Comparison of ENCODE assay signal across 1 mouse cellular context in the genomic region with DNA sequence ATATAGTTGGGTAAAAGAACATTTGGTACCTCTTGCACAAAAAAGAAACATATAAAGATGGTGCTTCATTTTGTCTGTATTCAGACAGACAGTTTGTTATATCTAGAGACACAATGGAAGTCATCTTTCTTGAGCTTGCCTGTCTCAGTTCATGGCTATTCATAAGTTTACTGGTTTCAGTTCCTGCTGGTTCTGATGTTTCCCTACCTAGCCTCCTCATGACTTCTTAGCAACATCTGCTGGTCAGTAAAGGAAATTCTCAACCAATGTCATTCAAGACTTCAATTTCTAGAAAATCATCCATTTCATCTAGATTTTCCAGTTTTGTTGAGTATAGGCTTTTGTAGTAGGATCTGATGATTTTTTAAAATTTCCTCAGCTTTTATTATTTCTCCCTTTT.
TF ChIP-seq lines count a peak whose summit lies in the region.

No protein-coding gene starts in this region.

TF ChIP-seq in CH12.LX, 34 proteins besides CTCF, POLR2A, EP300 and RAD21 (continued from another document):
- TF ChIP-seq ETS1 (conservative IDR thresholded peaks at IDR 0.05; ENCODE audit: low read depth, low read length) (peak; percentile 43; the same call in 1 of the 2 replicates), ZC3H11A (IDR thresholded peaks at IDR 0.05; ENCODE audit: low read depth, low read length) (peak; percentile 90), USF1 (IDR thresholded peaks at IDR 0.05; ENCODE audit: low read depth, low read length) (no peak), RCOR1 (conservative IDR thresholded peaks at IDR 0.05; ENCODE audit: low read depth, low read length) (no peak), MAZ (IDR thresholded peaks at IDR 0.05; ENCODE audit: low read depth, low read length) (no peak), CHD1 (IDR thresholded peaks at IDR 0.05; ENCODE audit: low read depth, low read length) (no peak), HCFC1 (IDR thresholded peaks at IDR 0.05; ENCODE audit: low read depth, low read length) (no peak), JUN (IDR thresholded peaks at IDR 0.05; ENCODE audit: insufficient read depth, low read depth, low read length) (peak; percentile 34; the same call in 1 of the 2 replicates), MXI1 (IDR thresholded peaks at IDR 0.05; ENCODE audit: low read depth, low read length) (no peak; the same call in 1 of the 2 replicates), MAFK (IDR thresholded peaks at IDR 0.05; ENCODE audit: insufficient replicate concordance, low read length) (no peak), KAT2A (IDR thresholded peaks at IDR 0.05; ENCODE audit: insufficient replicate concordance, low read length) (no peak), MAX (IDR thresholded peaks at IDR 0.05; ENCODE audit: low read length) (no peak), SIN3A (IDR thresholded peaks at IDR 0.05; ENCODE audit: low read length) (peak; percentile 70; the same call in 1 of the 2 replicates), GABPA (IDR thresholded peaks at IDR 0.05; ENCODE audit: insufficient replicate concordance, low read depth, low read length) (no peak)
